Mouse (Mus musculus) MEL (cell line): ENCODE results near the gene Tuba1b. TPM values are rescaled to one million over a fixed set of nuclear protein-coding genes. Genes with fewer than 3 reads are reported as not detected.

ENCODE experiments used
- DNase-seq: peaks from one replicate; pipeline ENCODE4 v3.0.0; 2011; ENCODE audit warnings: low read depth, low spot score
- H3K27ac ChIP-seq: 2 replicates; pipeline ENCODE4 v1.5.1; 2012; ENCODE audit warnings: low read depth, mild to moderate bottlenecking, control low read depth, low read length, moderate library complexity; ENCODE audit not compliant: control insufficient read depth
- H3K27me3 ChIP-seq, 2 experiments: fragments of 150-350 bp in 1 of 2; sonication (generic) in 1 of 2; 2 replicates each; pipeline ENCODE4 v1.6.1; 2012; ENCODE audit warnings: low read length in 2 of 2, mild to moderate bottlenecking in 2 of 2, improper control_type of control experiment in 1 of 2, moderate library complexity in 1 of 2; ENCODE audit not compliant: insufficient read depth in 2 of 2, control insufficient read depth in 1 of 2
- H3K36me3 ChIP-seq, 2 experiments: 2 replicates each; pipeline ENCODE4 v1.6.1; 2012 to 2014; ENCODE audit warnings: low read length in 2 of 2, improper control_type of control experiment in 1 of 2, inconsistent platforms in 1 of 2, mild to moderate bottlenecking in 1 of 2; ENCODE audit not compliant: insufficient read depth in 2 of 2, control insufficient read depth in 1 of 2
- H3K4me1 ChIP-seq, 2 experiments: fragments of 150-350 bp in 1 of 2; sonication (generic) in 1 of 2; 2 replicates each; pipeline ENCODE4 v1.6.1; 2012; ENCODE audit warnings: low read length in 2 of 2, improper control_type of control experiment in 1 of 2, mild to moderate bottlenecking in 1 of 2; ENCODE audit not compliant: insufficient read depth in 2 of 2, control insufficient read depth in 1 of 2
- H3K4me3 ChIP-seq, 2 experiments: fragments of 150-350 bp in 1 of 2; sonication (generic) in 1 of 2; 2 replicates each; pipeline ENCODE4 v1.5.1; 2012; ENCODE audit warnings: low read depth in 2 of 2, low read length in 2 of 2, mild to moderate bottlenecking in 2 of 2, moderate library complexity in 2 of 2, control low read depth in 1 of 2, improper control_type of control experiment in 1 of 2; ENCODE audit not compliant: control insufficient read depth in 1 of 2, insufficient read depth in 1 of 2
- H3K79me2 ChIP-seq: 2 replicates; pipeline ENCODE4 v1.6.1; 2012; ENCODE audit warnings: mild to moderate bottlenecking, low read length, moderate library complexity; ENCODE audit not compliant: control insufficient read depth, poor library complexity, insufficient read depth
- H3K9ac ChIP-seq: 2 replicates; pipeline ENCODE4 v1.6.1; 2012; ENCODE audit warnings: low read depth, mild to moderate bottlenecking, control low read depth, low read length, moderate library complexity; ENCODE audit not compliant: control insufficient read depth, poor library complexity, severe bottlenecking
- H3K9me3 ChIP-seq: fragments of 150-350 bp; sonication (generic); replicated peaks from 2 replicates; pipeline ENCODE4 v1.6.1; 2012; ENCODE audit warnings: mild to moderate bottlenecking, low read length, improper control_type of control experiment, moderate library complexity; ENCODE audit not compliant: insufficient read depth
- ETS1 ChIP-seq: IDR thresholded peaks from 2 replicates; pipeline ENCODE4 v1.6.1; 2012; ENCODE audit warnings: low read depth, mild to moderate bottlenecking, inconsistent platforms, low read length, improper control_type of control experiment, moderate library complexity
- GABPA ChIP-seq: IDR thresholded peaks from 2 replicates; pipeline ENCODE4 v1.6.1; 2012; ENCODE audit warnings: low read depth, mild to moderate bottlenecking, inconsistent platforms, low read length, improper control_type of control experiment, moderate library complexity
- JUND ChIP-seq: IDR thresholded peaks from 2 replicates; pipeline ENCODE4 v1.6.1; 2011; ENCODE audit warnings: low read depth, mild to moderate bottlenecking, improper control_type of control experiment, low read length
- MYC ChIP-seq: IDR thresholded peaks from 2 replicates; pipeline ENCODE4 v1.6.1; 2011; ENCODE audit warnings: low read depth, mild to moderate bottlenecking, low read length, improper control_type of control experiment, moderate library complexity
- RCOR1 ChIP-seq: IDR thresholded peaks from 2 replicates; pipeline ENCODE4 v1.6.1; 2012; ENCODE audit warnings: low read depth, mild to moderate bottlenecking, inconsistent platforms, low read length, improper control_type of control experiment
- ZKSCAN1 ChIP-seq: IDR thresholded peaks from 2 replicates; pipeline ENCODE4 v1.6.1; 2012; ENCODE audit warnings: low read depth, mild to moderate bottlenecking, inconsistent platforms, low read length, improper control_type of control experiment, moderate library complexity
- polyA plus RNA-seq, 2 experiments: library from polyadenylated mRNA; stranded (reverse) in 1 of 2; unstranded in 1 of 2; fragments of >175 nt in 1 of 2; fragments of >200 nt in 1 of 2; gene quantifications; 2 replicates each; pipeline versions ENCODE4 v1.2.1 to v1.2.4; 2012; ENCODE audit warnings: low replicate concordance in 2 of 2, low read depth in 1 of 2; ENCODE audit not compliant: insufficient read length in 2 of 2, insufficient read depth in 1 of 2, missing spikeins in 1 of 2
- total RNA-seq: library from RNA; depleted of rRNA; stranded (reverse); fragments of 300-350 nt; gene quantifications from 2 replicates; pipeline ENCODE4 v1.2.3, GENCODE M21; 2012; rRNA removed

Gene Tuba1b
- total and polyA plus RNA-seq, 3 experiments: 1,577 to 1,861 TPM; not detected in 1

DNA sequence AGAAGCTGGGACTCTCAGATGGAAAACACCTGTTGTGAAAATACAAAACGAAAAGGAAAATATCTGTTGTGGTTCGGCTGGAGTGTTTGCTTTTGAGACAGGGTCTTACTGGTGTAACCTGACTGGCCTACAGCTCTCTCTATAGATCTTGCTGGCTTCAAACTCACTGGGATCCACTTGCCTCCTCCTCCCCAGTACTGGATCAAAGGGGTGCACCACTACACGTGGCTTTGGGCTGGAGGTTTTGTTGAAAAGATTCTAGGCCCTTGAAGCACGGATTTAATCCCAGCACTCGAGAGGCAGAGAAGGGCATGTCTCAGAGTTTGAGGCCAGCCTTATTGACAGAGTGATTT lies 52.7 kb downstream of the Tuba1b start:
- peak overlapping the region; percentile 54 to 75 for H3K4me3 ChIP-seq
- no peaks in the 10 kb centered on the region for H3K27me3 ChIP-seq
- H3K79me2 ChIP-seq: no peaks in the 10 kb centered on the region; the same call in 1 of the 2 replicates
- H3K4me1 ChIP-seq: peaks cover 5 to 16% of the 10 kb centered on the region in 2 experiments
- DNase-seq: no peak
- H3K36me3 ChIP-seq: peaks cover 0 to 9% of the 10 kb centered on the region in 2 experiments; a peak in 2 of 4 replicates
- no peaks in the 10 kb centered on the region for H3K9me3 ChIP-seq
- peak overlapping the region; percentile 78 for H3K9ac ChIP-seq
- H3K27ac ChIP-seq: peak overlapping the region; percentile 63
- TF ChIP-seq ZKSCAN1 (no peak), MYC (peak; percentile 24), ETS1 (no peak), RCOR1 (no peak), GABPA (no peak), JUND (no peak)

Other genes starting within 250 kb of the Tuba1b start
- gene Ccdc65, start 226.4 kb downstream of the Tuba1b start, total RNA-seq: not detected in 2 replicates
- gene Ccdc65, start 226.4 kb downstream of the Tuba1b start, polyA plus RNA-seq: under 1 TPM in 1 of 2 experiments, not detected in 1; 0.13 TPM
- gene Fkbp11, start 206.4 kb downstream of the Tuba1b start, total RNA-seq: 109 and 160 TPM in 2 replicates
- 100 to 1,000 TPM in 1 of 2 experiments, not detected in 1; 118 TPM for gene Fkbp11, start 206.4 kb downstream of the Tuba1b start, polyA plus RNA-seq
- 37.4 and 41.1 TPM in 2 replicates for gene Arf3, start 171.4 kb downstream of the Tuba1b start, total RNA-seq
- 100 to 1,000 TPM; 140 to 239 TPM for gene Arf3, start 171.4 kb downstream of the Tuba1b start, polyA plus RNA-seq
- gene Wnt10b, start 156.4 kb downstream of the Tuba1b start, total RNA-seq: 0.13 and 0.23 TPM in 2 replicates
- under 1 TPM in 1 of 2 experiments, not detected in 1; 0.14 TPM for gene Wnt10b, start 156.4 kb downstream of the Tuba1b start, polyA plus RNA-seq
- not detected in 2 replicates for gene Wnt1, start 144.7 kb downstream of the Tuba1b start, total RNA-seq
- gene Wnt1, start 144.7 kb downstream of the Tuba1b start, polyA plus RNA-seq: not detected
- gene Ddn, start 125.1 kb downstream of the Tuba1b start, total RNA-seq: 2.8 and 4.0 TPM in 2 replicates
- gene Ddn, start 125.1 kb downstream of the Tuba1b start, polyA plus RNA-seq: 1 to 10 TPM in 1 of 2 experiments, not detected in 1; 4.2 TPM
- 122 and 126 TPM in 2 replicates for gene Prkag1, start 103.0 kb downstream of the Tuba1b start, total RNA-seq
- gene Prkag1, start 103.0 kb downstream of the Tuba1b start, polyA plus RNA-seq: 100 to 1,000 TPM; 141 to 348 TPM
- gene Kmt2d, start 63.4 kb downstream of the Tuba1b start, total RNA-seq: 12.5 and 15.4 TPM in 2 replicates
- 10 to 100 TPM; 42.0 to 47.7 TPM for gene Kmt2d, start 63.4 kb downstream of the Tuba1b start, polyA plus RNA-seq
- gene Rhebl1, start 40.0 kb downstream of the Tuba1b start, total RNA-seq: 9.4 and 10.1 TPM in 2 replicates
- gene Rhebl1, start 40.0 kb downstream of the Tuba1b start, polyA plus RNA-seq: 10 to 100 TPM in 1 of 2 experiments, not detected in 1; 16.6 TPM
- gene Dhh, start 36.0 kb downstream of the Tuba1b start, total RNA-seq: 0.12 TPM in 1 of 2 replicates, not detected in the other
- gene Dhh, start 36.0 kb downstream of the Tuba1b start, polyA plus RNA-seq: not detected
- 7.0 and 13.5 TPM in 2 replicates for gene Lmbr1l, start 16.3 kb downstream of the Tuba1b start, total RNA-seq
- gene Lmbr1l, start 16.3 kb downstream of the Tuba1b start, polyA plus RNA-seq: 10 to 100 TPM in 1 of 2 experiments, not detected in 1; 17.3 TPM
- gene Gm49450, start 19.0 kb upstream of the Tuba1b start, total RNA-seq: not detected in 2 replicates
- gene Gm49450, start 19.0 kb upstream of the Tuba1b start, polyA plus RNA-seq: not detected
- 112 and 133 TPM in 2 replicates for gene Tuba1a, start 19.1 kb upstream of the Tuba1b start, total RNA-seq
- 10 to 100 TPM in 1 of 2 experiments, not detected in 1; 83.6 TPM for gene Tuba1a, start 19.1 kb upstream of the Tuba1b start, polyA plus RNA-seq
- gene Tuba1c, start 95.3 kb upstream of the Tuba1b start, total RNA-seq: 163 and 201 TPM in 2 replicates
- gene Tuba1c, start 95.3 kb upstream of the Tuba1b start, polyA plus RNA-seq: 100 to 1,000 TPM in 1 of 2 experiments, not detected in 1; 129 TPM
- not detected in 2 replicates for gene Prph, start 120.6 kb upstream of the Tuba1b start, total RNA-seq
- not detected for gene Prph, start 120.6 kb upstream of the Tuba1b start, polyA plus RNA-seq
- gene Troap, start 140.0 kb upstream of the Tuba1b start, total RNA-seq: 24.3 and 25.8 TPM in 2 replicates
- gene Troap, start 140.0 kb upstream of the Tuba1b start, polyA plus RNA-seq: 10 to 100 TPM in 1 of 2 experiments, not detected in 1; 70.2 TPM
- gene C1ql4, start 153.3 kb upstream of the Tuba1b start, total RNA-seq: 0.15 TPM in 1 of 2 replicates, not detected in the other
- under 1 TPM in 1 of 2 experiments, not detected in 1; 0.08 TPM for gene C1ql4, start 153.3 kb upstream of the Tuba1b start, polyA plus RNA-seq
- 3.2 TPM in 2 replicates for gene Dnajc22, start 158.6 kb upstream of the Tuba1b start, total RNA-seq
- 1 to 10 TPM in 1 of 2 experiments, not detected in 1; 5.3 TPM for gene Dnajc22, start 158.6 kb upstream of the Tuba1b start, polyA plus RNA-seq
- 8.2 and 12.0 TPM in 2 replicates for gene Spats2, start 191.4 kb upstream of the Tuba1b start, total RNA-seq
- 10 to 100 TPM in 1 of 2 experiments, not detected in 1; 24.5 TPM for gene Spats2, start 191.4 kb upstream of the Tuba1b start, polyA plus RNA-seq